Mouse (Mus musculus): ENCODE measurements around the gene Gnaq. TPM values are rescaled to one million over a fixed set of nuclear protein-coding genes. Genes with fewer than 3 reads are reported as not detected.

Gene Gnaq
- polyA plus RNA-seq, 1 experiment from 2014 or later, result 18.1 TPM

GRCm38 (mm10) chr19:16093616-16094015 lies 39.0 kb upstream of the Gnaq start:
- H3K9ac ChIP-seq (ENCODE audit: low read length), result no peak overlapping the region
- no peak overlapping the region for H3K27ac ChIP-seq (replicated peaks)
- no peaks in the 10 kb centered on the region for H3K9me3 ChIP-seq (ENCODE audit: control insufficient read depth, low read length)
- no peak for DNase-seq (ENCODE audit: low spot score)
- no peaks in the 10 kb centered on the region for H3K36me3 ChIP-seq (ENCODE audit: control insufficient read depth, insufficient read depth, low read length)
- no peaks in the 10 kb centered on the region for H3K4me1 ChIP-seq (replicated peaks; ENCODE audit: control insufficient read depth, insufficient read depth)
- no peak overlapping the region for H3K4me2 ChIP-seq (replicated peaks; ENCODE audit: low read depth)
- H3K4me3 ChIP-seq (ENCODE audit: low read depth, low read length), result no peak overlapping the region
- TF ChIP-seq EP300 (optimal IDR thresholded peaks at IDR 0.05) (no peak), CTCF (IDR thresholded peaks at IDR 0.05; ENCODE audit: low read depth) (no peak)
- 58% methylated on average over 4 of the region's 4 CpGs for WGBS
- no peak for ATAC-seq (ENCODE audit: low FRiP score, low TSS enrichment)
- H3K27me3 ChIP-seq (ENCODE audit: control insufficient read depth, insufficient read depth, low read length), result no peaks in the 10 kb centered on the region

DNA sequence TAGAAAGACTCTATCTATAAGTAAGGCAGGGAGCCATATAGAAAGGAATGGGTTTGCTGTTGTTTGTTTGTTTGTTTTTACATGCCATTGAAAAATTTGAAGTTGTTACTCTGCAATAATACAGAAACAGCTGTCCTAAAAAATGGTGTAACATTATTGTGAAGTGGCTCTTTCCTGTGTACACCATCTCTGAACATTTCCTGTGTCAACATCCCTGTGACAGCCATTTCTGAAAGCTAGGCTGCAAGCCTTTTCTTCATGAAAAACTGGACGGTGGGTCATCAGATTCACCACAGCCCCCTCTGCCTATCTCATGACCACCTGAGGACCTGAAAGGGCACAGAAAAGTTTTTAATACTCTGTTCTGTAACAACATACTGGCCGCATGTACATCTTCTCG lies 22.7 kb upstream of the Gnaq start:
- TF ChIP-seq EP300 (optimal IDR thresholded peaks at IDR 0.05), result no peak
- no peak for TF ChIP-seq CTCF (IDR thresholded peaks at IDR 0.05; ENCODE audit: low read depth)

GRCm38 (mm10) chr19:16110670-16111069 lies 22.0 kb upstream of the Gnaq start:
- DNase-seq (ENCODE audit: low spot score) (no peak), ATAC-seq (ENCODE audit: low FRiP score, low TSS enrichment) (no peak)
- Histone ChIP-seq H3K4me2 (replicated peaks; ENCODE audit: low read depth) (no peak overlapping the region), H3K4me1 (replicated peaks; ENCODE audit: control insufficient read depth, insufficient read depth) (no peaks in the 10 kb centered on the region), H3K9me3 (ENCODE audit: control insufficient read depth, low read length) (no peaks in the 10 kb centered on the region), H3K4me3 (ENCODE audit: low read depth, low read length) (no peak overlapping the region), H3K27ac (replicated peaks) (no peak overlapping the region), H3K9ac (ENCODE audit: low read length) (no peak overlapping the region), H3K27me3 (ENCODE audit: control insufficient read depth, insufficient read depth, low read length) (no peaks in the 10 kb centered on the region), H3K36me3 (ENCODE audit: control insufficient read depth, insufficient read depth, low read length) (no peaks in the 10 kb centered on the region)
- WGBS, result 75% methylated on average over 3 of the region's 3 CpGs
- TF ChIP-seq CTCF (IDR thresholded peaks at IDR 0.05; ENCODE audit: low read depth), result no peak
- no peak for TF ChIP-seq EP300 (optimal IDR thresholded peaks at IDR 0.05)

More for the DNA sequence above, 22.7 kb upstream of the Gnaq start:
- no peaks in the 10 kb centered on the region for H3K27me3 ChIP-seq (ENCODE audit: control insufficient read depth, insufficient read depth, low read length)
- H3K4me2 ChIP-seq (replicated peaks; ENCODE audit: low read depth), result no peak overlapping the region
- WGBS, result 64% methylated on average over 3 of the region's 3 CpGs
- H3K4me1 ChIP-seq (replicated peaks; ENCODE audit: control insufficient read depth, insufficient read depth), result no peaks in the 10 kb centered on the region
- no peak overlapping the region for H3K9ac ChIP-seq (ENCODE audit: low read length)
- no peaks in the 10 kb centered on the region for H3K36me3 ChIP-seq (ENCODE audit: control insufficient read depth, insufficient read depth, low read length)
- ATAC-seq (ENCODE audit: low FRiP score, low TSS enrichment), result no peak
- DNase-seq (ENCODE audit: low spot score), result no peak
- no peak overlapping the region for H3K4me3 ChIP-seq (ENCODE audit: low read depth, low read length)
- no peak overlapping the region for H3K27ac ChIP-seq (replicated peaks)
- no peaks in the 10 kb centered on the region for H3K9me3 ChIP-seq (ENCODE audit: control insufficient read depth, low read length)

DNA sequence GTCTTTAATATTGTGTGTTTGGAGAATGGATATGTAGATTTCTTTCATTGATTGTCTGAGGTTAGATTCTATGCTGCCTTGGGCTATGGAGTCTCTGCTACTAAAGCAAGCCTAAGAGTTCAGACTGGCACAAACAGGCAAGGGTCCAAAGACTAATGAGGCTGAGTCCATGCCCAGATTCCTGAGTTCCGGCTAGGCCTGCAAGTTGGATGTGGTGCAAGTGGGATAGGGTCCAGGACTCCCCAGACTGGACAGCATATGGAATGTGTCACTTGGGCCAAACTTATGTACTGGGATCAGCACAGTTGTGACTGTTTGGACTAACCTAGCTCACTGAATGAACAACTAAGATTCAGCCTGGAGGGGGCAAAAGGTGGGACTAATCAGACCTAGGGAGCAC lies 19.3 kb upstream of the Gnaq start:
- no peak overlapping the region for H3K4me2 ChIP-seq (replicated peaks; ENCODE audit: low read depth)
- H3K27ac ChIP-seq (replicated peaks), result no peak overlapping the region
- no peak for ATAC-seq (ENCODE audit: low FRiP score, low TSS enrichment)
- no peaks in the 10 kb centered on the region for H3K9me3 ChIP-seq (ENCODE audit: control insufficient read depth, low read length)
- DNase-seq (ENCODE audit: low spot score), result no peak
- WGBS, result 32% methylated on average over 1 of the region's 1 CpGs
- H3K27me3 ChIP-seq (ENCODE audit: control insufficient read depth, insufficient read depth, low read length), result no peaks in the 10 kb centered on the region
- no peaks in the 10 kb centered on the region for H3K36me3 ChIP-seq (ENCODE audit: control insufficient read depth, insufficient read depth, low read length)
- H3K4me3 ChIP-seq (ENCODE audit: low read depth, low read length), result no peak overlapping the region
- no peaks in the 10 kb centered on the region for H3K4me1 ChIP-seq (replicated peaks; ENCODE audit: control insufficient read depth, insufficient read depth)
- no peak for TF ChIP-seq EP300 (optimal IDR thresholded peaks at IDR 0.05)
- TF ChIP-seq CTCF (IDR thresholded peaks at IDR 0.05; ENCODE audit: low read depth), result no peak
- no peak overlapping the region for H3K9ac ChIP-seq (ENCODE audit: low read length)

DNA sequence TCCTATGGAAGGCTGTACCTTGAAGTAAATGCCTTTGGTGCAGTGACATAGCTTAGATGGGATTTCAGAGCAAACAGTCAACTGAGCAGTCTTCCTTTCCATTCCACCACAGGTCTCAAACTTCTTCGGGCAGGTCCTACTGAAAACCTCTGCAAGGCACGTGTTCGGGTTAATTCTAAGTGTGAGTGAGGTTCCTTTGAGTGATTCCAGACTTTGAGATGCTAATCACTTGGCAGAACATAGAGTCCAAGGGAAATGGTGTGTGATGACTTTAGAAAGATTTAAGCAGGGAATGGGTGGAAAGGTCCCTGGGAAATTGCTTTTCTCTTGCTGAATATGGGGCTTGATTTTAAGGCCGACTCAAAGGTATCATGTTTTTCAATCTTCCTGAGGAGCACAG lies 14.2 kb upstream of the Gnaq start:
- Histone ChIP-seq H3K4me1 (replicated peaks; ENCODE audit: control insufficient read depth, insufficient read depth) (no peaks in the 10 kb centered on the region), H3K4me3 (ENCODE audit: low read depth, low read length) (no peak overlapping the region), H3K9ac (ENCODE audit: low read length) (no peak overlapping the region), H3K4me2 (replicated peaks; ENCODE audit: low read depth) (no peak overlapping the region), H3K27ac (replicated peaks) (no peak overlapping the region), H3K9me3 (ENCODE audit: control insufficient read depth, low read length) (no peaks in the 10 kb centered on the region), H3K27me3 (ENCODE audit: control insufficient read depth, insufficient read depth, low read length) (no peaks in the 10 kb centered on the region), H3K36me3 (ENCODE audit: control insufficient read depth, insufficient read depth, low read length) (no peaks in the 10 kb centered on the region)
- DNase-seq (ENCODE audit: low spot score), result no peak
- no peak for TF ChIP-seq EP300 (optimal IDR thresholded peaks at IDR 0.05)
- TF ChIP-seq CTCF (IDR thresholded peaks at IDR 0.05; ENCODE audit: low read depth), result no peak
- ATAC-seq (ENCODE audit: low FRiP score, low TSS enrichment), result no peak
- WGBS, result 55% methylated on average over 4 of the region's 4 CpGs

DNA sequence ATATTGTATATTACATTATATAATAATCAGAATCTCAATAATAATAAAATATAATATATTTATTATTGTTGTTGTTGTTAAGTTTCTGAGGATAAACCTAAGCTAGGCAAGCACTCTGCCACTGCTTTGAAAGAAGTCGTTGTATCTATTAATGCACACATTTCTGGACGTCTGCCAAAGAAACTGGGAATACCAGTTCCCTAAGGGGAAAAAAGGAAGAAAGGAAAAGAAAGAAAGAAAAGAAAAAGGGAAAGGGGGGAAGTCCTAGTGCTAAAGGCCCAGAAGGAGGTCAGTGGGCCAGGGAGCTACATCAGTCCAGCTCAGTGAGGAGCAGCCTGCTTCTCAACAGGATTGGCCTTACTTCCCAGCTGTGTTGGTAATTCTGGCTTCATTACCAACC lies 11.3 kb upstream of the Gnaq start:
- H3K36me3 ChIP-seq (ENCODE audit: control insufficient read depth, insufficient read depth, low read length), result no peaks in the 10 kb centered on the region
- whole genome bisulfite sequencing, result 18% methylated on average over 2 of the region's 2 CpGs
- H3K27ac ChIP-seq (replicated peaks), result no peak overlapping the region
- TF ChIP-seq CTCF (IDR thresholded peaks at IDR 0.05; ENCODE audit: low read depth) (no peak), EP300 (optimal IDR thresholded peaks at IDR 0.05) (no peak)
- no peaks in the 10 kb centered on the region for H3K9me3 ChIP-seq (ENCODE audit: control insufficient read depth, low read length)
- no peaks in the 10 kb centered on the region for H3K27me3 ChIP-seq (ENCODE audit: control insufficient read depth, insufficient read depth, low read length)
- DNase-seq (ENCODE audit: low spot score), result no peak
- no peak for ATAC-seq (ENCODE audit: low FRiP score, low TSS enrichment)
- H3K4me3 ChIP-seq (ENCODE audit: low read depth, low read length), result no peak overlapping the region
- H3K4me1 ChIP-seq (replicated peaks; ENCODE audit: control insufficient read depth, insufficient read depth), result no peaks in the 10 kb centered on the region
- no peak overlapping the region for H3K4me2 ChIP-seq (replicated peaks; ENCODE audit: low read depth)
- no peak overlapping the region for H3K9ac ChIP-seq (ENCODE audit: low read length)
